Mouse (Mus musculus) ES-Bruce4 (cell line): Measurements from ENCODE around the gene Dhrs13.

Experiments used
- CTCF ChIP-seq: IDR thresholded peaks from one replicate; pipeline ENCODE4 v1.8.1; 2011; ENCODE audit warnings: low read depth, low read length
- EP300 ChIP-seq: IDR thresholded peaks from 2 replicates; pipeline ENCODE4 v1.6.1; 2011; ENCODE audit warnings: low read depth, low read length; ENCODE audit not compliant: insufficient read depth
- POLR2A ChIP-seq: IDR thresholded peaks from one replicate; pipeline ENCODE4 v1.8.1; 2011; ENCODE audit warnings: low read length; ENCODE audit not compliant: insufficient read depth

DNA sequence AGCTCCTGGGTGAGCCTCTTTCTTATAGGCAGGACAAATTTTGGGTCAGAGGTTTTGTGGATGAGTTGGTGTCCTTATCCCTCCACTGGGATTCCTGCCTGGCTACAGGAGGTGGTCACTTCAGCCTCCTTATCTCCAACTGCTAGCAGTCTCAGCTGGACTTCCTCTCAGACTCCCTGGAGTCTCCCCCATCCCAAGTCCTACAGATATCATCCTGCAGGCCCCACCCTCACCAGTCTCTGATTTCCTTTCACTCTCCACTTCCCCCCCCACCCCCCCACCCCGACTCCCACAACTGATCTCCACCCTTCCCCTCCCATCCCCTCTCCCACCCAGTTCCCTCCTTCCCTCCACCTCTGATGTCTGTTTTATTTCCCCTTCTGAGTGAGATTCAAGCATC, 51.5 kb downstream of the Dhrs13 start:
- no peak for TF ChIP-seq CTCF
- no peak for TF ChIP-seq EP300
- no peak for TF ChIP-seq POLR2A
